Mouse (Mus musculus): ENCODE measurements around the gene Gde1.

Gde1 gene

GRCm38 (mm10) chr7:118706488-118706887 lies 910 bp upstream of the Gde1 start:
- no peak for DNase-seq (ENCODE audit: low spot score)

DNA sequence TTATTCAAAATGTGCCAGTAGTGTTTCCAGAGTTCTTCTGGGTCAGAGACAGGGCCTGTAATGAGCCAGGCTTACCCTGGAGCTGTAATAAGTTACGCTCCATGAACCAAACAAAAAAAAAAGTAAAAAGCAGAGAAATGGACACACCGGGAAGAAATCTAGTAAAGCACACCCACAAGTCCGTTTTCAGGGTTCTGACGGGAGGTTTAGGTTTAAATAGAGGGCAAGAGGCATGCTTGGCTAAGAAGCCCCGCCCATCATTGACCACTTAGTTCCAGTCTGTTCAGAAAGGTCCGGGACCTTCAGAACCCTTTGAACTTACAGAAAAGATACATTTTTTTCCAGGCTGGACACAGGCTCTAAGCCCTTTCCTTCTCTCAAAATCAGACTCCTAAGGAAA lies 473 bp upstream of the Gde1 start:
- DNase-seq (ENCODE audit: low spot score): no peak

DNA sequence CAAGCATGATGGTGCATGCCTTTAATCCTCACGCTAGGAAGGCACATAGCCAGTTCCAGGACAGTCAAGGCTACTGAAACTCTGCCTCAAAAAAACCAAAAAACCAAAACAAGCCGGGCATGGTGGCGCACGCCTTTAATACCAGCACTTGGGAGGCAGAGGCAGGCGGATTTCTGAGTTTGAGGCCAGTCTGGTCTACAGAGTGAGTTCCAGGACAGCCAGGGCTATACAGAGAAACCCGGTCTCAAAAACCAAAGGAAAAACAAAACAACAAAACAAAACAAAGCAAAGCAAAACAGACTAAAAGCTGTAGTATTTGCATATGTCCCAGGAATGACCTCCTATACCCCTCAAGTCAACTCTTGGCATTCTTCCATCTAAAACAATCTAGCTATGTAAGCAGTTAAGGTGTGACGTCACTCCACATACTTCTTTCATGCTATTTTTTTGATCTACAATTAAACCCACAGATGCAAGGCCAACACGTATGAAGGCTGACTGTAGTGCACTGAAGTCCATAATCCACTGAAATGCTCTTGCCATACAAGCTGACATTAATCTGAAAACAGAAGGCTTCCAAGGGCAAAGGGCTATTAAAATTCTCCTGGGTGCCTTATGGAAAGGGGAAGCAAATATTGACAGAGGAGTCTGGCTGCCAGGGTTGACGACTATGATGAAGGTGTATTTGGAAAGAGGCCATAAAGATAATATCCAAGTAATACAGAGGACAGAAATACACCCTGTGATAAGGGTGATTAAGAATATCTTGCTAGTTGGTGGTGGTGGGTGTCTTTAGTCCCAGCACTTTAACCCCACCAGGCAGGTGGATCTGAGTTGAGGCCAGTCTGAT lies 1.4 kb downstream of the Gde1 start:
- no peak for DNase-seq (ENCODE audit: low spot score)

DNA sequence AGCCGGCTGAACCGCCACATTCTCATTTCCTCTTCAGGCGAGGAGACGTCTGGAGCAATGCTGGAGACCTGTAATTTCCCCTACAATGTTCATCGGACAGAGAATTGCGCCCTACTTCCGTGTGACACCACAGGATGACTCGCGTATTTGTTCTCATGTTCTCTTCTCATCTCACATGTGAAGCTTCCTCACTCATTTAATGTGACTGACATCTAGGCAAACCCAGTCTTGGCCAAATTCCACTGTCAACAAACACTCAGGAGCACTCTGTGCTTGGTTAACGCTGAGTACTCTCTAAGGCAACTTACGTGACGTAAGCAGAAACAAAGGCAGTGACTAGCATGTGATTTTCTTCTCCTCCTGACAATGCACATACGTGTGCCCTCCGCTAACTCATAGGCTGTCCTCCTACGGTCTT lies 2.4 kb downstream of the Gde1 start:
- no peak for DNase-seq (ENCODE audit: low spot score)

- no peak for DNase-seq (ENCODE audit: low spot score)
Observed at GRCm38 (mm10) chr7:118698882-118699281, 6.7 kb downstream of the Gde1 start.

DNA sequence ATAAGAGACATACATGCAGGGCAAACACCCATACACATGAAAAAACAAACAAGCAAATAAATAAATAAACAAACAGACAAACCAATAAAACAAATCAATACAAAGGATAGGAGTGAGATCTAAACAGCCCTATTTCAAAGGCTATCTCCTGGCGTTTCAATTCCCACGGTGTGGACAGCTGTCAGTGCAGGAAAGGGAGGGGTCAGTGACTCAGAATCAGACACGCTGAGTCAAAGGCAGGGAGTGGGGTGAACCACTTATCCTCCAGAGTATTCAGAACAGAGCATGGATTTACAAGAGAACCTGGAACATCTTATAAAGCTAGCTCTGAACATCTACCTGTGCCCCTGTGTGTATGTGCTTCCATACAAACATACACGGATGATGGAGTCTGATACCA lies 8.4 kb downstream of the Gde1 start:
- DNase-seq (ENCODE audit: low spot score): no peak

DNA sequence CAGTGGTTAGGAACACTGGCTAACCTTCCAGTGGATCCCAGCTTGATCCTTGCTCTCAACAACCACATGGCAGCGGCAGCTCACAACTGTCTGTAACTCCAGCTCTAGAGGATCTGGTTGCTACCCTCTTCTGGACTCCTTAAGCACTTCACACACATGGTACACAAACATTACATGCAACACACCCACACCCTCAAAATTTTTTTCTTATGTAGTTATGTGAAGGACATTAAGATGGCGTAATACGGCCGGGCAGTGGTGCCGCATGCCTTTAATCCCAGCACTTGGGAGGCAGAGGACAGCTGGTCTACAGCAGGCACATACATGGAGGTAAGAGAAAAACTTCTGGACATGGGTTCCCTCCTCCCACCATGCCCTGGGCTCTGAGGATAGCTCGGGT lies 9.4 kb downstream of the Gde1 start:
- no peak for DNase-seq (ENCODE audit: low spot score)

DNA sequence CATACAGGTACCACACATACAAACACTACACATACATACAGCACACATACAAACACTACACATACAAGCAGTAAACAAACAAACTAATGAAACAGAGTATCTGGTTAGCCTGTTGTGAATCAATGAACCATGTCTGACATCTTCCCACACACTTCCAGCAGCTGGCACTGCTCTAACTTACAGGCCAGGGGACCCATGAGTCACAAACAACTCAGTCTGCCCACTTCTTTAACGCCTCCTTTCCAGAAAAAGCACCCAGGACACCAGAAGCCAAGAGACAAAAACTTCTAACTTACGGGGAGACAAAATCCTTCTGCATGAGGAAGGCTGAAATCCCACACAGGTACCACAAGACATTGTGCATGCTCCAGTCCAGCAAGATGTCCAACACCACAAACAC lies 14.3 kb downstream of the Gde1 start:
- no peak for DNase-seq (ENCODE audit: low spot score)

GRCm38 (mm10) chr7:118689088-118689487 lies 16.5 kb downstream of the Gde1 start:
- DNase-seq (ENCODE audit: low spot score): no peak

DNA sequence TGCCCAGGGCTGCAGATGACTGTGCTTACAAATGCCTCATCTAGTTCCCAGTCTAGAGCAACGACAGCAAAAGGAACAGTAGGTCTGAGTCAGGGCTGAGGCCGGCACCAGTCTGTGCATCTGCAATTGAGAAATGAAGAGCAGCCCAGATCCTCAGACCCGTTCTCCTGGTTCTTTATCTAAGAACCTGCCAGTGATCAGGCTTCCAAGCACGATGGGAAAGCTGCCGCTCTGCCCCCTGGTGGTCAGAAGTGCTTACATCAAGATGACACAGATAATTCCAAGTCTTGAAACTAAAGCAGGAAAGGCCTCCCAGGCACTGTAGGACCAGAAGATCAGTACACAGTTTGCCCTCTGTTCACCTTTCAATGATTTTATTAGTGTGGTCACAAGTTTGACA lies 17.4 kb downstream of the Gde1 start:
- DNase-seq (ENCODE audit: low spot score): peak; percentile 63

DNA sequence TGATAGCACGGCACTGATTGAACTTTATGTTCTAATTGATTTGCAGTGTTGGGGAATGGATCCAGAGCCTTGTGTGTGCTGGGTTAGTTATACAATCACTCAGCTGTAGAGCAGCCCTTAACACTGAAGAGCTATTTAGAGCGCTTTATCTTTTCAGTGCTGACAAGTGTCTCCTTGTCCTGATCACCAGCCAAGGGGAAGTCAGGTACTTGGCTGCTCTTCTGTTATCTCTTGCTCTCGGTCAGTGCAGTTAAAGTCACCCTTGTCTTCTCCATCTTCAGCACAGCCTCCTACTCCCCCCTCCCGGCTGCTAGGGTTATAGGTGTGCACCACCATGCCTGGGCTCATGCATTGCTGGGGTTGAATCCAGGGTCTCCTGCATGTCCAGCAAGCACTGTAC lies 28.8 kb downstream of the Gde1 start:
- no peak for DNase-seq (ENCODE audit: low spot score)

- no peak for DNase-seq (ENCODE audit: low spot score)
Observed at GRCm38 (mm10) chr7:118670142-118670541, 35.4 kb downstream of the Gde1 start.

DNA sequence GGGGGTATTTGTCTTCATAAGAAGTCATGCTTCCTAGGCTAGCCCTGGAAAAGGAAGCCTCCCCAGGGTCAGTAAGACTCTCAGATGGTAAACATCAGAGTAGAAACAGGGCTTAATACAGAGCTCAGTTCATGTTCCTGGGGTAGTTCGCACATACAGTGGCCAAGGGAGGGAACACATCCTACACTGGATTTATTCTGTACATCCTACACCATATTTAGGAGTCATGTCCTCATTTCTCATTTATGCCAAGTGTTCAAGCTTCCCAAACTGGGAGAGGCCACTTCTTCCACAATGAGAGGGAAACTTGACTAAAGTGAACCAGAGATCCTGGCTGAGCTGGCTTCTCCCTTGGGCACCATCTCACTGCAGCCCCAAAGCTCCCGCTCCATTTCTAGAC lies 37.8 kb downstream of the Gde1 start:
- no peak for DNase-seq (ENCODE audit: low spot score)

DNA sequence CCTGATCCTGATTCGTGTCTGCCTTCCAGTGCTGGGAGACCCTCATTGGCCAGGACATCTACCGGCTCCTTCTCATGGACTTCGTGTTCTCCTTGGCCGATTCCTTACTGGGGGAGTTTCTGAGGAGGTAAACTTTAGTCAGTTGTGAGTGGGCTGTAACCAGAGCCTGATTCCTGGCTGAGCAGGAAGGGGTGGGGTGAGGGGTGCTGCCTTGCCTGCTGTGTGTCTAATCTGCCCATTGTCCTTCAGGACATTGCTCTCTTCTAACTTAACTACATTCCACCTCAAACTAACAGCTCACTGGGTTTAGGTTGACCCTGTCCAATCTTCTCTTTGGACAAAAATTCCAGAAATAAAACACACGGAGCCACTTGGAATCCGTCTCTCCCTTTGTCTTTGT lies 48.8 kb downstream of the Gde1 start:
- no peak for DNase-seq (ENCODE audit: low spot score)

- no peak for DNase-seq (ENCODE audit: low spot score)
Observed at GRCm38 (mm10) chr7:118652572-118653295, 52.8 kb downstream of the Gde1 start.

GRCm38 (mm10) chr7:118650891-118651290 lies 54.7 kb downstream of the Gde1 start:
- no peak for DNase-seq (ENCODE audit: low spot score)

- DNase-seq (ENCODE audit: low spot score): no peak
Observed at GRCm38 (mm10) chr7:118650119-118650518, 55.5 kb downstream of the Gde1 start.

DNA sequence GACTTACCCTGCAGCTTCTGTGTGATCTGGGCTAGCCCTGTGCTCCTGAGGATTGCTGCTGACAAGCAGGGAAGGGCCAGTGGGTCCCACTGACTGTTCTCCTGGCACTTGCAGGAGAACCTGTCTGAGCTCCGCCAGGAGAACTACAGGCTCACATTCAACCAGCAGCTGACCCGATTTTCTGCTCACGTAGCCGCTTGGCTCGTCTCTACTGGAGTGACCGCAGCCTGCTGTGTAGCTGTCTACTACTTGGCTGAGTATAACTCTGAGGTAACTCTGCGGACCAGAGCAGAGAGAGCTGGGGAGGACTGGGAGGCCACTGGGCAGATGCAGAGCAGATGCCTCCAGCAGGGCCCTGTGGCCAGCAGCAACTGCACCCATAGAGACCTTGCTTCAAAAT lies 56.2 kb downstream of the Gde1 start:
- no peak for DNase-seq (ENCODE audit: low spot score)

GRCm38 (mm10) chr7:118646237-118646636 lies 59.3 kb downstream of the Gde1 start:
- DNase-seq (ENCODE audit: low spot score): no peak
